Mouse (Mus musculus) urinary bladder, postnatal 0 days (tissue): ENCODE data around the gene Il1f5. TPM values are rescaled to one million over a fixed set of nuclear protein-coding genes. Genes with fewer than 3 reads are reported as not detected.

Source experiments
- polyA plus RNA-seq: library from polyadenylated mRNA; unstranded; fragments of >200 nt; fragmentation: Nextera tagmentation; extraction: Ambion mirVana; gene quantifications from 2 replicates; pipeline ENCODE4 v1.2.1, GENCODE M21; 2015

The Il1f5 gene
- 0.16 and 0.30 TPM in 2 replicates for polyA plus RNA-seq

DNA sequence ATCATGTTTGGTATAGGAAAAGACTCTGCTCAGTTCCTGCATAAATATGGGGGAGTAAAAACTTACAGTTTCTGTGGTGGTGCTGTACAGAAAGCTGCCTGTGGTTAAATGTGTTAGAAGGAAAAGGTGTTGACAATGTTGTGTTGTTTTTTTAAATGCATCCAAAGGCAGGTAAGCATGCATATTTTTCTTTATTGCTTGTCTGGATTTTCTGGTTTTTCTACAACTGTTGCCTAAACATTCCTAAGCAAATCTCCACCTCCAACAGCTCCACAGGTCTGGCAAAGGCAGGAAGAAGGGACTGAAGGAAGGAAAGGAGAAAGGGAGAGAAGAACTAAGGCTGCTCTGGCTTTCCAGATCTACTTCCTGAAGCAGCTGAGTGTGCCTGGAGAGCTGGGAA, at the start of gene Il1f5:
Gene Il1f5 (plus strand): TSS at position 301 of the 400 bp plus-strand sequence.

DNA sequence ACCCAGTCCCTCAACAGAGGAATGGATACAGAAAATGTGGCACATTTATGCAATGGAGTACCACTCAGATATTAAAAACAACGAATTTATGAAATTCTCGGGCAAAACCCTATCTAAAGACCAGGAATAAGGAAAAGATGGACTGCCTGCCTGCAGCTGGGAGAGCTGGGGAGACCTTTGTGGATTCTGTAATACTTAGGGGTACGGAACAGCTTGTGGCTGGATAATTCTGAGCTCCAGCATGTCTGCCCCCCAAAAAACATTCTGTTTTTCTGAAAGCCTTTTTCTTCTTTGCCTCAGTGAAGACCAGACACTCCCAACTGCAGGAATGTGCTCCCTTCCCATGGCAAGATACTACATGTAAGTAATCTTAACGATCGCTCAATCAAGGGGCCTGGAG, 14.1 kb downstream of the Il1f5 start, which contains the start of gene Il1f10:
Gene Il1f10 (plus strand): TSS at position 301 of the 400 bp plus-strand sequence.

Other genes with a start within 250 kb of the Il1f5 start
- gene Hnmt, start 227.6 kb upstream of the Il1f5 start, polyA plus RNA-seq, result 9.0 and 12.9 TPM in 2 replicates
- gene Tbpl2, start 180.4 kb upstream of the Il1f5 start, polyA plus RNA-seq, result not detected in 2 replicates
- gene Il1f8, start 123.8 kb upstream of the Il1f5 start, polyA plus RNA-seq, result not detected in 2 replicates
- 0.40 TPM in 1 of 2 replicates, not detected in the other for gene Il1f9, start 90.5 kb upstream of the Il1f5 start, polyA plus RNA-seq
- not detected in 2 replicates for gene Il1f6, start 61.5 kb upstream of the Il1f5 start, polyA plus RNA-seq
- not detected in 2 replicates for gene Il1f10, start 14.2 kb downstream of the Il1f5 start, polyA plus RNA-seq
- 17.7 and 17.9 TPM in 2 replicates for gene Il1rn, start 59.9 kb downstream of the Il1f5 start, polyA plus RNA-seq
- gene Psd4, start 90.6 kb downstream of the Il1f5 start, polyA plus RNA-seq, result 10.4 and 11.4 TPM in 2 replicates
- gene Pax8, start 198.6 kb downstream of the Il1f5 start, polyA plus RNA-seq, result not detected in 2 replicates